Mouse (Mus musculus): ENCODE data around the gene Tcf25. TPM values are rescaled to one million over a fixed set of nuclear protein-coding genes. Genes with fewer than 3 reads are reported as not detected.
"Not testable (repeated sequence)": the region's sequence is repeated elsewhere in the genome, so short reads cannot be mapped to it uniquely, and the experiment has no call there.

Tcf25 gene
- total RNA-seq, 2 experiments from 2014 or later: 144 to 157 TPM

DNA sequence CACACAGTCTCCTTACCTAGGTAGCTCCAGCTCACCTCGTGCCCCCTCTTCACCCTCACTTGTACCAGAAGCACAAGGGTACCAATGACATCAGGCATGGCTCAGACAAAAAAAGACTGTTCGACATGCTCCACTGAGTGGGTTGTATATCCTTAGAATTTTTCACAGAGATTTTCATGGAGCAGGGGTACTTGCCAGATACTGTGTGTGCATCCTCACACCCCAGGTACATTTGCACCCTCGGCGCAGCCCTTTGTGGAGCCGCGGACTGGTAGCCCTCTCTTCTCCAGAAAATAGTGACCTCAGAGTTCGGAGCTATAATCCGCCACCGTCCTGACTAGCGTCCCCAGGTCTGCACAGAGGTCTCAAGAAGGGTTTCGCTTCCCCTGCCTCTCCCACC lies 37.2 kb downstream of the Tcf25 start:
- no peak for DNase-seq

DNA sequence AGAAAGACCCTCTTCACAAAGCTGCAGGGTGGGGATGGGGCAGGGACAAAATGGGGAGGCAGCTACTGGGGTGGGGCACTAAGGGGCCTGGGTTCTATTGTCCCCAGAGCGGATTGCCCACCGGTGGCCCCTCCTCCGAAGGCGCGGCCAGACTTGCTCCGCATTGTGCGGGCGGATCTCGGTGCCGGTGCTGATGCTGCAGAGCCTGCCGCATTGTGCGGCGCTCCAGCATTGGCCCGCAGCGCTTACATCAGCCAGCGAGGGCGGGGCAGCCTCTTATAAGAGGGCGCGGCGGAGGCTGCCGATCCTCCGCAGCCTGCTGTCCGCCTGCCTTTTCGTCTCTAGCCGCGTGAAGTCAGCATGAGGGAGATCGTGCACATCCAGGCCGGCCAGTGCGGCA lies 37.7 kb downstream of the Tcf25 start, which contains the start of gene Tubb3:
Gene Tubb3, plus strand, starts transcription at position 179 of the 400 bp plus-strand sequence.
- peak; percentile 30 for DNase-seq

DNA sequence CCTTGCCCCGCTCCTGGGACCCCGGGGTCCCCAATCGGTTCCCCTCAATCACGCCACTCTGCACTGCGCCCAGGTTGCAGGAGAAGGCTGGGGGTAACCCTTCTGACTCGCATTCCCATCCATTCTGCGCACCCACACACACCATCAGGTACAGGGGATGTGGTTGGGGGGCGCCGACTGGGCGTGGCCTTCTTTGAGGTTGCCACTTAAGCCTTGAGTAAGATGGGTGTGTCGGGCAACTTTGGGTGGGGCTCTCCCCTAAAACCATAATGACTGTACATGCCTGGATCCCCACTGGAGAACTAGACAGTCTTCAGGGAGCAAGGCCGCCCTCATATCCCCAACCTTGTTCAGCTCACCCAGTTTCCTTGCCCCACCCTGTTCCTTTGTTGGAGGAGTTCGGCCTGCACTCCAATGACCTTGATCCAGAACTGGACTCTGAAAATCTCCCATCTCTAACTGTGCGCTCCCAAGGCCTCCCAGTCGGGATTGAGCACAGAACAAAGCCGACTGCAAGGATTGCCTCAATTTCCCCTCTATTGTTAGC lies 38.3 kb downstream of the Tcf25 start:
- no peak for DNase-seq

DNA sequence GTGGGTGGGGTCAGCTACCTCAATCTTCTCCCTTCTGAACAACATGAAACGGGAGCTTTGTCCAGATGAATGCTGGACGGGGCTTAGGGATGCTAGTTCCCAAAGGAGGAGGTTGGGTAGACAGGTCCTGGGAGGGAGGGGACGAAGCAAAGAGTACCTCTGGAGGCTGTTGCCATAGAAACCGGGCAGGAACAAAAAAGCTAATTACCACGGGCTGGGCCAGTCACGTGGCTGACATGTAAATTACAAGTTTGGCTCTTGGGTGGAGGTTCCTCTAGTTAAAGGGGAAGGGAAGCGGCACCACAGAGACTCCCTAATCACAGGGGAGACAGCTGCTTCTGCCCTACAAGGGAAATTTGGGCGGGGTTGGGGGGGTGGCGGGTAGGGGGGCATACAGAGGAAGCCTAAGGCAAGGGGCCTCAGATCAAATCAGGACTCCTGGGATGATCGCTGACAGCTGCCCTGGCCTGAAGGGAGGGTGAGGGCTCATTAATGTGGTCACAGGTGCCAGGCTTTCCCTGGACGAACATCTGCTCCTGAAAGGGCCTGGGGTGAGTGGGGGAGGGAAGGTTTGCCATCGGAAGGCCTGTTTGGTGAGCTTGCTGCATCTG lies 39.1 kb downstream of the Tcf25 start:
- DNase-seq: no peak

DNA sequence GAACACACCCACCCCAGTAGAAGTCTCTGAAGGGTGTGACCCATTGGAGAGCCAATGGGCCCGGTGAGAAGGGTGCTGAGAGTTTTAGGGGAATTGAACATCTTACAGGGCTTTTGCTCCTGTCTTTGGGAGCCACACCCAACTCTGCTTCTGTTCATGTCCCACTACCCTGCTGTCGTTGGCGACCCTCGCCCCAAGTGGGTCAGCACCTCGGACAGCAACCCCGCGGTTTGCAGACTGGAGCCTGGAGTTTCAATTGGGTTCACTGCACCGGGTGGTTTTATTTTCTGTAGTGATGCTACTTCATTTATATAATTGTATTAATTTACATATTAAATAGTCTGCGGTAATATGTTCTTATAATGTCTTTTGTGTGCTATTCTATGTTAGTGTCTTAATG lies 40.7 kb downstream of the Tcf25 start:
- DNase-seq: no peak

DNA sequence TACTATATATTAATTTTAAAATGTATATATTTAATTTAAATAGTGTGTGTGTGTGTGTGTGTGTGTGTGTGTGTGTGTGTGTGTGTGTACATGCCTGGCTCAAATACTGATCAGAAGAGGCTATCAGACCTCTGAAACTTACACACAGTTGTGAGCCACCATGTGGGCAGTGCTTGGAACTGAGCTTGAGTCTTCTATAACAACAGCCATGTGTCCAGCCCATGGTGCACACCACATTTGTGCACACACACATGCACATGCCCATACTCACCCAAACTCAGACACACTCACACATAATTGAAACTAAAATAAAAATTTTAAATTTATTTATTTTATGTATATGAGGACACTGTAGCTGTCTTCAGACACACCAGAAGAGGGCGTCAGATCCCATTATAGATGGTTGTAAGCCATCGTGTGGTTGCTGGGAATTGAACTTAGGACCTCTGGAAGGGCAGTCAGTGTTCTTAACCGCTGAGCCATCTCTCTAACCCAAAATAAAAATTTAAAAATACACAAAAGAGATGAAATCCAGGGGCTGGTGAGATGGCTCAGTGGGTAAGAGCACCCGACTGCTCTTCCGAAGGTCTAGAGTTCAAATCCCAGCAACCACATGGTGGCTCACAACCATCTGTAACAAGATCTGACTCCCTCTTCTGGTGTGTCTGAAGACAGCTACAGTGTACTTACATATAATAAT lies 41.6 kb downstream of the Tcf25 start:
- not testable (repeated sequence) for DNase-seq

DNA sequence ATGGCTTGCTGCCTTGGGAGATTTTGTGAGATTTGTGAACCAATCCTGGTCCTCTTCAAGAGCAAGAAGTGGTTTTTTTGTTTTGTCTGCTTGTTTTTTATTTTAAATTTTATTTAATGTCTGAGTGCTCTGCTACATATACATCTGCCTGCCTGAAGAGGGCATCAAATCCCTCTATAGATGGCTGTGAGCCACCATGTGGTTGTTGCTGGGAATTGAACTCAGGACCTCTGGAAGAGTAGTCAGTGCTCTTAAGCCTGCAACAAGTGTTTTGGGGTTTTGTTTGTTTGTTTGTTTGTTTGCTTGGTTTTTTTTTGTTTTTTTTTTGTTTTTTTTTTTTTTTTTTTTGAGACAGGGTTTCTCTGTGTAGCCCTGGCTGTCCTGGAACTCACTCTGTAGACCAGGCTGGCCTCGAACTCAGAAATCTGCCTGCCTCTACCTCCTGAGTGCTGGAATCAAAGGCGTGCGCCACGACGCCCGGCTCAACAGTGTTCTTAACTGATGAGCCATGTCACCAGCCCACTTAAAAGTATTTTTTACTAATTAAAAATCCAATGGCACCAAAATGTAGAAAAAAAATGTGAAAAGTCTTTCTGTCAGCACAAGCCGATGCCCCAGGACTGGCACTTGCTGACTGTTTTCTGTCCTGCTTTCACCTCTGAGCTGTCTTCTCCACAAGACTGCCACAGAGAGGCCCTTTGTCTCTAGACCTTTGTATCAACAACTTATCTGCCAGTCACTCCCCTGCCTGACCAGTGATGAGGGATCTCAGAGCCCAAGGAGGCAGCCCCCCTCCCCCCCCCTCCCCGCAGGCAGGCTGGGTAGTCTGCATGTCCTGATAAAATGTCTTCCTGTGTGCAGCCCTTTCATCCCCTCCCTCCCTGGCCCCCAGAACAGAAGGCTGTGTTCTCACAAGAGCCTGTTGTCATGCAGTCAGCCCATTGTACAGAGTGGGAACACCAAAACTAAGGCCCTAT lies 42.7 kb downstream of the Tcf25 start:
- no peak for DNase-seq

DNA sequence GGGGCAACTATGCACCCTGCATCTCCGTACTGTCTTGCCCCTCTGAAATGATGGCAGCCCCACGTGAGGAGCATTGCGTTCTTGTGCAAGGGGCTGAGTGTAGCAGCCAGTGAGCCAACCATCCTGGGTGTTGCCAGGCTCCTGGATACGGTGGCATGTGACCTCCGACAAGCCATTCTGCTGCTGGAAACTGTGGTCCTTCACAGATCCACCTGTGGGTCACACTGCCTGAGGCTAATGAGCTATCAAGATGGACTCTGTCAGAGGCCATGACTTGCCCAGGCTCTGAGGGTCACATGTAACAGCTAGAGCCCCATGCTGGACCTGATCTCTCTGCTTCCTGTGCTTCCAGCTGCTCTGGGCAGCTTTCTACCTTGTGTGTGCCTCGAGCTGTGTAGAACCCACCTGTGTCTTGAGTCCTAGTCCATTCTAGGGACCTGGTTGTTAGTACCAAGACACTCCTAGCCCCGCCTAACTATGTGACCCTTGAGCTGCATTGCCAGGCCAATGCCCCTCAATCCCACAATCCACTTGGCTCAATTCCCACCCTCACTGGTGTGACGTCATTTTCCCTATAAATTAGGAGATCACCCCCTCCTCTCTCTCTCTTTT lies 43.5 kb downstream of the Tcf25 start:
- DNase-seq: no peak

DNA sequence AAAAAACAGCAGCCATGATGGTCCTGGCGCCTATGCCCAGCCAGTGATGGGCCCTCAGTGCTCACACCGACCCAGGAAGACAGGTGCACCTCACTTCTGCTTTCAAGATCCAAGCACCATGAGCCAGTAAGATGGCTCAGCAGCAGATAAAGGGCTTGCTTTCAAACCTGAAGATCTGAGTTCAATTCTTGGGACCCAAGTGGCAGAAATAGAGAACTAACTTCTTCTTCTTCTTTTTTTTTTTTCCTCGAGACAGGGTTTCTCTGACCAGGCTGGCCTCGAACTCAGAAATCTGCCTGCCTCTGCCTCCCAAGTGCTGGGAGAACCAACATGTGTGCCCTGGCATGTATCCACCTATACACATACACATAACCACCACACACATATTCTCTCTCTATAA lies 46.2 kb downstream of the Tcf25 start:
- no peak for DNase-seq

DNA sequence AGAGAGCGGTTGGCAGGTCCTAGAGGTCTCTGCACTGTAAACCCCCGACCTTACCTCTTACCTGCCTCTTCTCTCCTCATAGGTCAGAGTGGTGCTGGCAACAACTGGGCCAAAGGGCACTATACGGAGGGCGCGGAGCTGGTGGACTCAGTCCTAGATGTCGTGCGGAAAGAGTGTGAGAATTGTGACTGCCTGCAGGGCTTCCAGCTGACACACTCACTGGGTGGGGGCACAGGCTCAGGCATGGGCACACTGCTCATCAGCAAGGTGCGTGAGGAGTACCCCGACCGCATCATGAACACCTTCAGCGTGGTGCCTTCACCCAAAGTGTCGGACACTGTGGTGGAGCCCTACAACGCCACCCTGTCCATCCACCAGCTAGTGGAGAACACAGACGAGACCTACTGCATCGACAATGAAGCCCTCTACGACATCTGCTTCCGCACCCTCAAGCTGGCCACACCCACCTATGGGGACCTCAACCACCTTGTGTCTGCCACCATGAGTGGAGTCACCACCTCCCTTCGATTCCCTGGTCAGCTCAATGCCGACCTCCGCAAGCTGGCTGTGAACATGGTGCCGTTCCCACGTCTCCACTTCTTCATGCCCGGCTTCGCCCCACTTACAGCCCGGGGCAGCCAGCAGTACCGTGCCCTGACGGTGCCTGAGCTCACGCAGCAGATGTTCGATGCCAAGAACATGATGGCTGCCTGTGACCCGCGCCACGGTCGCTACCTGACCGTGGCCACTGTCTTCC lies 47.1 kb downstream of the Tcf25 start:
- DNase-seq: no peak

DNA sequence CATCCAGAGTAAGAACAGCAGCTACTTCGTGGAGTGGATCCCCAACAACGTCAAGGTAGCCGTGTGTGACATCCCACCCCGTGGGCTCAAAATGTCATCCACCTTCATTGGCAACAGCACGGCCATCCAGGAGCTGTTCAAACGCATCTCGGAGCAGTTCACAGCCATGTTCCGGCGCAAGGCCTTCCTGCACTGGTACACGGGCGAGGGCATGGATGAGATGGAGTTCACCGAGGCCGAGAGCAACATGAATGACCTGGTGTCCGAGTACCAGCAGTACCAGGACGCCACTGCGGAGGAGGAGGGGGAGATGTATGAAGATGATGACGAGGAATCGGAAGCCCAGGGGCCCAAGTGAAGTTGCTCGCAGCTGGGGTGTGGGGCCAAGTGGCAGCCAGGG lies 47.8 kb downstream of the Tcf25 start:
- no peak for DNase-seq

DNA sequence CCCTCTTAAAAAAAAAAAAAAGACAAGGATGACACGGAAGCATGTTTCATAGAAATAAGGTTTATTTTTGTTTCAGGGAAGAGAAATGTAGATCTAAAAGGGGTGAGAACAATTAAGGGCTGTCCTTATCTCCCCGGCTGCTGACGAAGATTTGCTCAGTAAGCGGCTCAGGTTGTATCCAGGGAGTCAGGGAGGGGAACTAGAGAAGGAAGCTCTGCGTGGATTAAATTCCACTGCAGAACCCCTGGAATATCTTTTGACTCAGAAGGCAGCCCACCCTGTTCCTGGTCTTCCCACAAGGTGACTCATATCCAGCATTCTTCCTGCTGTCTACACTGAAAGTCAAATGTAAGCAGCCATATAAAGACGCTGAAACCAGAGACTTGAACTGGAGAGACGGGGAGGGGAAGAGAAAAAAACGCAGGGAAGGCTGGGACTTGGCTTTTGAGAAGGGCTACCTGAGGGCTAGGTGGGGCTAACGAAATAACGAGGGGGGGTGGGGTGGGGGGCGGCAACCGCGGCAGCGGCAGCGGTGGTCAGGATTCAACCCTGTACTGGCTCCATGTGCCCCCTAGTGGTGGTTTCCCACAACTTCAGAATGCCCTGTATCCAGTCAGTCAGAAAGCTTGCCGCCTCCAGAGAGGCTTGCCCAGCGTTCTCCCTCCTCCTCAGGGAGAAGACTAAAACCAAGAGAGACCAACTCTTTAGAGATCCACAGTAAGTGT lies 48.7 kb downstream of the Tcf25 start:
- peak; percentile 55 for DNase-seq

DNA sequence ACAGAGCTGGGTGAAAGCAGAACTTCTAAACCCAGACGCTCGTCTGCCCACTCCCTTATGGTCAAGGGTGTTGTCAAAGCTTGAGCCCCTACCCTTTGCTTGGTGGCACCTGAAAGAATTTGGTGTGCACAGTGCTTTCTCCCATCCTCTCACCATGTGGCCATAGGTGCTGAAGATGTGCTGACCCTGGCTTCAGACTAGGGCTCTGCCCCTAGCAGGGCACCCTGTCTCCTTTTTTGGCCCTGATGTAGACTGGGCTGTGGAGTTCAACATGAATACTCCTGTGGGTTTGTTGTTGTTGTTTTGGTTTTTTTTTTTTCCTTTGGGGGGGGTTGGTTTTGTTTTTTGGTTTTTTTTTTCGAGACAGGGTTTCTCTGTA lies 49.2 kb downstream of the Tcf25 start:
- DNase-seq: no peak

DNA sequence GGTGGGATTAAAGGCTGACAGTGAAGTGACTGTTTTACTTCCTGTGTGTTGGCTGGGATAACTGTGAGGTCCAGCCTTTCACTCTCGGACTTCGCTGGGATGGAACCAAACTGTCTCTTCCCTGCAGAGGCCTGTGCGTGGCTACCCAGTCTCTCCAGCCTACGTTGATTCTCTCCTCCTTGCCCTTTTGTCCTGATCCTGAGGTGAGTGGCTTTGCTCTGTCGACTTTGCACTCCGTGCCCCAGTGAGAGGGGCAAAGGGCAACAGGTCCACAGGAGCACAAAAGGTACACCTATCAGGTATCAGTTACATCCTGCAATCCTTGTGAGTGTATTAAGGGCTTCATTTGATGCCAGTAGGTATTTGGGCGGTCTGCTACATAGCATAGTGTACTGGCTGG lies 49.9 kb downstream of the Tcf25 start, which contains the start of gene Def8:
Gene Def8, plus strand, starts transcription at position 87 of the 400 bp plus-strand sequence.
- no peak for DNase-seq

DNA sequence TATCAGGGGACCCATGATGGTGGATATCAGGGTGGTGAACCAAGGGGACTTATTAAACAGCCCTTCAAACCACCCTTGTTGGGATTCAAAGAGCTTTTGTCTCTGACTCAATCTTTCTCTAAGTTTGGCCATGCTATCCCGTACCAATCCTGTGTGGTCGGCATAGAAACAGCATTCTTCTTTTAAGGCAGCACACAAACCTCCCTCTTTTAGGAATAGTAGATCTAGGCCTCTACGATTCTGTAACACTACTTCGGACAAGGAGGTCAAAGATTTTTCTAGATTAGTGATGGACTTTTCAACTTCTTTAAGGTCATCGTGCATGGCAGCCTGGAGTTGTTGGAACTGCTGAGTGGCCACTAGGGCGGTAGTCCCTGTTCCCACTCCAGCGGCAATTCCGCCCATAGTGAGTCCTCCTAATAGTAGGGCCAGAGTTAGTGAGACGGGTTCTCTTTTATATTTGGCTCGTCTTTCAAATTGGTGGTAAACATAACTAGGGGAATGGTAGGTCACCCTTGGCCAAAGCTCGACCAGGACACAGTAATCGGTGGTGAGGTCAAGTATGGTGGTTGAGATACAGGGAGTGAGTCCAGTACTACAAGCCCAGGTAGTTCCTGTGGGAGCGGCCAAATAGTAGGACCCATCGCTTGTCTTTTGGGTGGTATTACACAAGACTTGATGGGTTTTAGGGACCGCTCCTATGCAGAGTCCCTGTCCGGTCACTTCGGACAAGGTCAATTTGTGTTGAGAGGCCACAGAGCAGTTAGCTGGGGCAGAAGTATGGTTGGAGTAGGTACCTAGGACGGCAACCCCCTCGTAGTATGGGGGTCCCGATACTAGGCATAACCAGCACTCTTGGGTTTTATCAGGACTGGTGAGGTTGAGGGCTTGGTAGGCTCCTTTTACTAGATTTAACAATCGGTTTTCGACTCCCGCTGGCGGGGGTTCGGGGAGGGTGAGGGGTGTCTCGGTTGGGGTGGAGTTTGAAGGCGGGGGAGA lies 53.3 kb downstream of the Tcf25 start:
- DNase-seq: no peak

DNA sequence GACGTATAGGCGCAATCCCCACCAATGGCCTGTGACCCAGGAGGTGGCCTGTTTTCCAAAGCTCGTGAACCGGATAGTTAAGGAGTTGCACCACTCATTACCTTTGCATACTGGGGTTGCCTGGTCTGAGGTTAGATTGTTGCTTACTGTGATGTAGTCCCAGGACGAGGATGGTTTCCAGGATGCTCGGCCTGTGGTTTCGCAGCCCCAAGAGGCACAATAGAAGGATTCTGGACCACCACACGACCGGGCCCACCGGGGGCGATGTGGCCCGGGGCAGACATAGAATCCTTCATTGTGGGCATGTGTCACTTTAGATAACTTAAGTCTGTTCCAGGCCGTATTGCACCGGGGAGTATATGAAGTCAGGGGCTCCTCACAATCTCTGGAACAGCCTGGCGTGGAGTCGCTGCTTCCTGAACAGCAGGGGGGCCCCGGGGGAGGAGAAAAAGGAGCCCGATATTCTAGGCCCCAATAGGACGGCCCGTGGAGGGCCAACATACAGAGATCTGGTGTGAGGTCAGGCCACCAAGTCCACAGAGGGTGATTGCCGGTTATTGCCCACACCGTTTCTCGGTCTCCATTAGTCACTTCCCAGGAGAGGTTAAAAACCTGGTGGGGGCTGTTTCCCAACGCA lies 54.2 kb downstream of the Tcf25 start:
- DNase-seq: no peak

DNA sequence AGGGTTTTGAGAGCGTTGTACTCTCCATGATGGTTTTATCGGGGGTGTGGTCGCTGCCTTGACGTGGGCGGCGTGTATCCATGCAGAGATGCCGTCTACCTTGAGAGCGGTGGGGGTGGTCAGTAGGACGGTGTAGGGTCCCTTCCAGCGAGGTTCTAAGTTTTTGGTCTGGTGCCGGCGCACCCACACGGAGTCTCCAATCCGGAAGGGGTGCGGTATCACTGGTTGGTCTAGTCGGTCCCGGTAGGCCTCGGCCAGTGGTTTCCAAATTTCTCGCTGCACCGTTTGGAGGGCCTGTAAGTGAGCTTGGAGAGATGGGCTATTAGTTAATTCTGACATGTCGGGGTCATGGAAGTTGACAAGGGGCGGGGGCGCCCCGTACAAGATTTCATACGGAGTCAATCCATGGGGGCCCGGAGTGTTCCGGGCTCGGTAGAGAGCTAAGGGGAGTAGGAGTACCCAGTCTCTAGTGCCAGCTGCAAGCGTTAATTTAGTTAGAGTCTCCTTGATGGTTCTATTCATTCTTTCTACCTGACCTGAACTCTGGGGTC lies 54.9 kb downstream of the Tcf25 start:
- no peak for DNase-seq

DNA sequence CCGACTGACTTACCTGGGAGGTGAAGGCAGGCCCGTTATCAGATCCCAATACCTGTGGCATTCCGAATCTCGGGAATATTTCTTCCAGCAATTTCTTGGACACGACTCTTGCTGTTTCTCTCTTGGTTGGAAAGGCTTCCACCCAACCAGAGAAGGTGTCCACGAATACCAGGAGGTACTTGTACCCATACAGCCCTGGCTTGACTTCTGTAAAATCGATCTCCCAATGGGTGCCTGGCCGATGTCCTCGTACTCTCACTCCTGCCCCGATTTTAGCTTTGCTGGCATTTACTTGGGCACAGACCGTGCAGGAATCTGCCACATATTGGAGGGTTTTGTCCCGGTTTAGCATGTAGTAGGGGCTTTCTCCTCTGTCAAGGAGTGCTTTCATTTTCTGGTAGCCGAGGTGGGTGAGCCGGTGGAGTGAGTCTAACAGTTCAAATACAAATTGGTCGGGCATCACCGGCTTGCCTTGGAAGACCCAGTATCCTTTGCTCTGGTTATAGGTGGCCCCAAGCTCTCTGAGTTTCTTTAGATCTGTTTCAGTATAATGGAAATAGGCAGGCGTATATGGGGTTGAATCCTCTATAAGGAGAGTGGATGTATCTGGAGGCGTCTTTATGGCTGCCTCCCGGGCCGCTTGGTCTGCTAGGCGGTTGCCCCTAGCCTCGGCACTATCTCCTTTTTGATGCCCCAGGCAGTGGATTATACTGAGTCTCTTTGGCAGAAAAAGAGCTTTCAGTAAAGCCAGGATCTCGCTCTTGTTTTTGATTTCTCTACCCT lies 55.6 kb downstream of the Tcf25 start:
- no peak for DNase-seq

All from gastrocnemius, postnatal 10 days (tissue).